Comparison of ENCODE assay signal across 8 mouse cellular contexts in the genomic region with DNA sequence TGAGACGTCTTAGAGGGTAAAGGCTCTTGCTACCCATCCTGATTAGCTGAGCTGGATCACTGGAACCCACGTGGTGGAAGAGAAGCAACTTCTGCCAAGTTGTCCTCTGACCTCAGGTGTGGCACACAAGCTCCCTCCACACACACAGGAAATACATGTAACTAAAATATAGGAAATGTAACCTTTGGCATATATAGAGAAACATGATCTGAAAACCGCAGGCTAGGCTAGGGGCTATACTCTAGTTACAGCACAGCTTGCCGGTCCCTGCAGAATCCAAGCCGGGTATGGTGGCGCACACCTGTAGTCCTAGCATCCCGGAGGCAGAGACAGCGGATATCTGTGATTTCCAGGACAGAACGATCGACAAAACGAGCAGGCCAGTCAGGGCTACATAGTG. TPM values are rescaled to one million over a fixed set of nuclear protein-coding genes. Genes with fewer than 3 reads are reported as not detected.
A peak's percentile ranks its signal among the peaks of the same experiment; 100 is the strongest.
DNase-seq lines count a peak whose midpoint lies in the region; ATAC-seq and TF ChIP-seq lines count a peak whose summit lies in the region.

No protein-coding gene starts in this region.

- no peaks in the 10 kb centered on the region for H3K9me3 ChIP-seq in lung, embryonic 14.5 days (ENCODE audit: low read depth, low read length)
- H3K9me3 ChIP-seq in liver, embryonic 15.5 days (replicated peaks): no peaks in the 10 kb centered on the region

- H3K4me3 ChIP-seq in lung, embryonic 14.5 days (ENCODE audit: low read depth, low read length): peak overlapping the region; percentile 73
- peak overlapping the region; percentile 94 for H3K4me3 ChIP-seq in bone marrow macrophage, adult 2 months (ENCODE audit: insufficient read depth, low read length)
- peak overlapping the region; percentile 82 for H3K4me3 ChIP-seq in liver, embryonic 15.5 days (replicated peaks)

- ATAC-seq in lung, embryonic 14.5 days (ENCODE audit: insufficient read depth): peak; percentile 15
- ATAC-seq in granulocyte monocyte progenitor cell, adult 5-6 weeks (replicated peaks; ENCODE audit: poor library complexity, severe bottlenecking): peak; percentile 15
- ATAC-seq in liver, embryonic 15.5 days (ENCODE audit: insufficient read depth): peak; percentile 4

- TF ChIP-seq CTCF in lung, embryonic 14.5 days (IDR thresholded peaks at IDR 0.05; ENCODE audit: low read depth): no peak
- TF ChIP-seq CTCF in bone marrow macrophage, adult 2 months (IDR thresholded peaks at IDR 0.05; ENCODE audit: low read depth, low read length): no peak

- H3K27ac ChIP-seq in lung, embryonic 14.5 days (ENCODE audit: low read depth): peak overlapping the region; percentile 95
- peak overlapping the region; percentile 93 for H3K27ac ChIP-seq in bone marrow macrophage, adult 2 months (ENCODE audit: insufficient read depth, low read depth, low read length)
- peak overlapping the region; percentile 93 for H3K27ac ChIP-seq in liver, embryonic 15.5 days (replicated peaks)

- H3K36me3 ChIP-seq in lung, embryonic 14.5 days (ENCODE audit: insufficient read depth): peaks cover 11% of the 10 kb centered on the region; the same call in 1 of the 2 replicates
- H3K36me3 ChIP-seq in liver, embryonic 15.5 days (replicated peaks): peaks cover 19% of the 10 kb centered on the region

- H3K27me3 ChIP-seq in lung, embryonic 14.5 days (ENCODE audit: insufficient read depth, low read length): no peaks in the 10 kb centered on the region
- no peaks in the 10 kb centered on the region for H3K27me3 ChIP-seq in liver, embryonic 15.5 days

- H3K4me2 ChIP-seq in lung, embryonic 14.5 days: peak overlapping the region; percentile 98
- peak overlapping the region; percentile 92 for H3K4me2 ChIP-seq in liver, embryonic 15.5 days

- peak; percentile 6 for DNase-seq in lung, embryonic 14.5 days
- no peak for DNase-seq in lung, postnatal 25 days (ENCODE audit: low spot score)
- DNase-seq in yolk sac, embryonic 10.5 days (ENCODE audit: low spot score): no peak
- no peak for DNase-seq in right cerebral cortex, postnatal 36 days (ENCODE audit: low spot score in 2 of 2)
- no peak for DNase-seq in frontal cortex, postnatal 14 days (ENCODE audit: low spot score in 2 of 2)

- no peak for TF ChIP-seq POLR2A in bone marrow macrophage, adult 2 months (IDR thresholded peaks at IDR 0.05; ENCODE audit: borderline replicate concordance, low read depth, low read length)

- H3K9ac ChIP-seq in lung, embryonic 14.5 days: peak overlapping the region; percentile 84
- H3K9ac ChIP-seq in liver, embryonic 15.5 days: peak overlapping the region; percentile 76

- peaks cover 11% of the 10 kb centered on the region; the same call in 1 of the 2 replicates for H3K4me1 ChIP-seq in lung, embryonic 14.5 days (ENCODE audit: insufficient read depth)
- peaks cover 18% of the 10 kb centered on the region for H3K4me1 ChIP-seq in bone marrow macrophage, adult 2 months (ENCODE audit: control insufficient read depth, insufficient read depth, low read length)
- H3K4me1 ChIP-seq in liver, embryonic 15.5 days (replicated peaks): peaks cover 64% of the 10 kb centered on the region

- WGBS in lung, embryonic 14.5 days: under 1% methylated on average over 11 of the region's 11 CpGs
- under 1% methylated on average over 11 of the region's 11 CpGs for whole genome bisulfite sequencing in liver, embryonic 15.5 days (ENCODE audit: insufficient replicate concordance)

RNA-seq across cellular contexts. Expression of gene Thumpd3, which starts 0.5 kb away (rescaled TPM):
- polyA plus RNA-seq in lung, embryonic 14.5 days (2014; fragmentation: Nextera tagmentation; extraction: Ambion mirVana): 41.6 and 46.3 TPM in 2 replicates
- polyA plus RNA-seq in bone marrow macrophage, adult 2 months (2012; ENCODE audit: insufficient read depth, insufficient read length, missing spikeins): 28.4 and 29.5 TPM in 2 replicates
- 52.4 and 77.4 TPM in 2 replicates for total RNA-seq in granulocyte monocyte progenitor cell, adult 5-6 weeks (2014; fragmentation: Nextera tagmentation)
- 51.5 and 73.9 TPM in 2 replicates for total RNA-seq in granulocyte monocyte progenitor cell, adult 5-6 weeks (2017)
- 31.7 and 32.1 TPM in 2 replicates for polyA plus RNA-seq in liver, embryonic 15.5 days (2015; fragmentation: Nextera tagmentation; extraction: Ambion mirVana)

RNA-seq across cellular contexts. Expression of gene Setd5, which starts 31.6 kb away (rescaled TPM):
- 96.9 and 102 TPM in 2 replicates for polyA plus RNA-seq in lung, embryonic 14.5 days (2014; fragmentation: Nextera tagmentation; extraction: Ambion mirVana)
- 60.6 and 63.7 TPM in 2 replicates for polyA plus RNA-seq in bone marrow macrophage, adult 2 months (2012; ENCODE audit: insufficient read depth, insufficient read length, missing spikeins)
- 114 and 124 TPM in 2 replicates for total RNA-seq in granulocyte monocyte progenitor cell, adult 5-6 weeks (2014; fragmentation: Nextera tagmentation)
- total RNA-seq in granulocyte monocyte progenitor cell, adult 5-6 weeks (2017): 64.8 and 64.9 TPM in 2 replicates
- 17.1 and 18.1 TPM in 2 replicates for polyA plus RNA-seq in liver, embryonic 15.5 days (2015; fragmentation: Nextera tagmentation; extraction: Ambion mirVana)
